Mouse (Mus musculus): ENCODE measurements around the gene Myo1e. TPM values are rescaled to one million over a fixed set of nuclear protein-coding genes. Genes with fewer than 3 reads are reported as not detected.
A peak's percentile ranks its signal among the peaks of the same experiment; 100 is the strongest.

Myo1e gene
- polyA plus RNA-seq, 1 experiment from 2014 or later, result 13.3 TPM

DNA sequence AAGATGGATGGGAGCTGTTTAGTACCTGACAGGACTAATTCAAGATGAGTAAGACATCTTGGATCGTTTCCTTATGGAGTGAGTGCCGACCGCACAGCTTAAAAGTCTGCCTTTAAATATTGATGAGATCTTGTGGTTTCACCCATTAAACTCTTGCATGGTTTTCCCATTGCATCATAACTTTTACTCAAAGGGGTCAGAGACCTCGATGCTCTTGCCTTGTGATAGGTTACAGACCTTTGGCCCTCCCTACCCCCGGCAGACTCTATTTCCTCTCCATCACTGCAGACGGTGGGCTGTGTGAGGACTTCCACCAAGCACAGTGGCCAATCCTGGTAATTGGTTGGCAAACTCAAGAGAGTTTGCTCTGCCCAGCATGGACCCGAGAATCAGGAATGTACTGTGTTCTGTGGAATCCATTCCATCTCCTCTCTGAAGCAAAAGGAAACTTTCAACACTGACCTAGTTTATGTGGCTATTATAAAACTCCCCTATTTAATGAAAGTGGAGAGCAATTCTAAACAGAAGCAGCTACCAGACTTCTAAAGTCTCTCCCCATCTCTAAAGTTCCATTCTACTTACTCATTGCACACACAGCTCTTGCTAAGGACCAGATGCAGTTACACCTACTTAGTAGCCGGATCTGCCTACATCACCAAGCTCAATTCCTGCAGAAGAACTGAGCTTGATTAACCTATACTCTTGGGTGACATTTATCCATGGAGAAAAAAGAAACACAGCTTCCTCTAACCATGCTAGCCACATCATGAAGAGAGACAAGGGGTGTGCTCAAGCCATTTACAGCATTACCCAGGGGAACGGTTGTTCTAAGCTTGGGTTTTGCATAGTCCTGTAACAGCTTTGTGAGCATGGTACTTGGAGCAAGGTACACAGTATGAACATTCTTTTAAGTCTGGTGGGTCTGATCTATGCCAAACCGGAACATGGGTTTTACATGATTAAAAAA, 25.2 kb downstream of the Myo1e start:
- Histone ChIP-seq H3K4me1 (peaks cover 5% of the 10 kb centered on the region; the same call in 1 of the 2 replicates), H3K27ac (no peak overlapping the region), H3K9me3 (no peaks in the 10 kb centered on the region), H3K4me3 (no peak overlapping the region), H3K27me3 (ENCODE audit: insufficient read depth, poor library complexity, severe bottlenecking) (no peaks in the 10 kb centered on the region), H3K36me3 (no peaks in the 10 kb centered on the region)
- DNase-seq (ENCODE audit: low spot score), result no peak
- 82% methylated on average over 10 of the region's 10 CpGs for WGBS

DNA sequence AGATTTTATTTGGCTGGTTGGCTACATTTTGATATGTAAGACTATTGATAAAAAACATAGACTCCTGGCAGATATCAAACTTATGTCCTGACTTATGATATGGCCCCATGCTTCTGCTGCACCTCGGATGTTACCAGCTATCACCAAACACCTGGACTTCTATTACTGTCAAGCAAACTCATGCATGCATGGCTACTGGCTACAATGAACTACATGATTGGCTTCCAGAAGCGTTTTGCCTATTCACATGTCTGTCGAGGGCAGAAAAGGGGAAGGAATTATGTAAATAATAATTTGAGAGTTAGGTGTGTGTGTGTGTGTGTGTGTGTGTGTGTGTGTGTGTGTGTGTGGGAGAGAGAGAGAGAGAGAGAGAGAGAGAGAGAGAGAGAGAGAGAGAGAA, 30.0 kb downstream of the Myo1e start:
- H3K27me3 ChIP-seq (ENCODE audit: insufficient read depth, poor library complexity, severe bottlenecking), result no peaks in the 10 kb centered on the region
- no peak overlapping the region for H3K27ac ChIP-seq
- WGBS, result 70% methylated on average over 3 of the region's 3 CpGs

DNA sequence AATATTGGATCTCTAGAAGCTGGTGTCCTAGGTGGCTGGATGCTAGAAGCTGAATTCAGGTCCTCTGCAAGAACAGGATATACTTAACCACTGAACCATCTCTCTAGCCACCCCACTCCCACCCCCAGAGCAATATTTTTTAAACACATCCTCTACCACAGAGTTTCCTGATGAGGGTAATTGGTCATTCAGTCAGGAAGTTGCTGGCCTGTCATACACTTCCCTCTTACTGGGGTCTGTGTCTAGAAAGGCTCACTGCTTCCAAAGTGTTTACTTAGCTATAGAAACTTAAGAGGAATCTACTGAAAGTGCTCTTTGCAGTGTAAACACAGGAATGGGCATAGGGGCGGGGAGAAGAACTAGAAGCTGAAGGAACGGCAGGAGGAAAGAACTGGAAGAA, 30.4 kb downstream of the Myo1e start:
- no peaks in the 10 kb centered on the region for H3K9me3 ChIP-seq
- no peak overlapping the region for H3K4me3 ChIP-seq
- no peak overlapping the region for H3K27ac ChIP-seq
- H3K36me3 ChIP-seq, result no peaks in the 10 kb centered on the region
- WGBS, result 27% methylated on average over 2 of the region's 2 CpGs
- H3K4me1 ChIP-seq, result peaks cover 15% of the 10 kb centered on the region
- no peak for DNase-seq (ENCODE audit: low spot score)
- H3K27me3 ChIP-seq (ENCODE audit: insufficient read depth, poor library complexity, severe bottlenecking), result no peaks in the 10 kb centered on the region

More for the DNA sequence above, 30.0 kb downstream of the Myo1e start:
- no peak for DNase-seq (ENCODE audit: low spot score)
- Histone ChIP-seq H3K4me1 (peaks cover 11% of the 10 kb centered on the region), H3K36me3 (no peaks in the 10 kb centered on the region), H3K4me3 (no peak overlapping the region), H3K9me3 (no peaks in the 10 kb centered on the region)

DNA sequence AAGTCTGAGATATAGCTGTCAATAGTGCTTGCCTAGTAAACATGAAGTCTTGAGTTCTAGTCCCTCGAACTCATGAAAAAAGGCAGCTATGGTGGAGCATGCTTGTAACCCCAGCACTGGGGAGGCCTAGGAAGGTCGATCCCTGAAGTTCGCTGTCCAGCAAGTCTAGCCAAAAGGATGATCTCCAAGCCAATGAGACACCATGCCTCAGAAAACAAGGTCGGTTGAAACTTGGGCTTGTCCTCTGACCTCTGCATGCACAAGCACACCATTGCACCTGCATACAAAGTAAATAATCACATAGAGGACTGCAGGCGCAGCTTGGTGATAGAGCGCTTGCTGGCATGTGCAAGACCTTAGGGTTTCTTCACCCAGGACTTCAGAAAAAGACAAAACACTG, 31.2 kb downstream of the Myo1e start:
- DNase-seq (ENCODE audit: low spot score), result no peak
- 82% methylated on average over 6 of the region's 6 CpGs for WGBS

DNA sequence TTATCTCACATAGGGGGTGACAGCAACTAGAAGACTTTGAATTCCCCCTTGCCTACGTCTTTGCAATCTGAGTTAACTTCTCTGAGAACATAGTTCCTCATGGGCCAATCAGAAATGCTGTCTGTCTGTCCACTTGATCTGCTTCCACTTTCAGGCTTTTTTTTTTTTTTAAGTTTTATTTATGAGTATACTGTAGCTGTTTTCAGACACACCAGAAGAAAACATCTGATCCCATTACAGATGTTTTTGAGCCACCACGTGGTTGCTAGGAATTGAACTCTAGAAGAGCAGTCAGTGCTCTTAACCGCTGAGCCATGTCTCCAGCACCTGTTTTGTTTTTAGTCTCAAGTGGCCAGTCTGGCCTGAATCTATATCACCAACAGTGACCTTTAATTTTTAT, 32.1 kb downstream of the Myo1e start:
- H3K9me3 ChIP-seq, result no peaks in the 10 kb centered on the region
- H3K27me3 ChIP-seq (ENCODE audit: insufficient read depth, poor library complexity, severe bottlenecking), result no peaks in the 10 kb centered on the region
- no peaks in the 10 kb centered on the region for H3K36me3 ChIP-seq
- DNase-seq (ENCODE audit: low spot score), result no peak
- no peak overlapping the region for H3K4me3 ChIP-seq
- no peak overlapping the region for H3K27ac ChIP-seq
- WGBS, result 72% methylated on average over 3 of the region's 3 CpGs
- peaks cover 25% of the 10 kb centered on the region for H3K4me1 ChIP-seq

More for the DNA sequence above, 31.2 kb downstream of the Myo1e start:
- Histone ChIP-seq H3K4me1 (peaks cover 23% of the 10 kb centered on the region), H3K9me3 (no peaks in the 10 kb centered on the region), H3K4me3 (no peak overlapping the region), H3K36me3 (no peaks in the 10 kb centered on the region), H3K27ac (no peak overlapping the region), H3K27me3 (ENCODE audit: insufficient read depth, poor library complexity, severe bottlenecking) (no peaks in the 10 kb centered on the region)

DNA sequence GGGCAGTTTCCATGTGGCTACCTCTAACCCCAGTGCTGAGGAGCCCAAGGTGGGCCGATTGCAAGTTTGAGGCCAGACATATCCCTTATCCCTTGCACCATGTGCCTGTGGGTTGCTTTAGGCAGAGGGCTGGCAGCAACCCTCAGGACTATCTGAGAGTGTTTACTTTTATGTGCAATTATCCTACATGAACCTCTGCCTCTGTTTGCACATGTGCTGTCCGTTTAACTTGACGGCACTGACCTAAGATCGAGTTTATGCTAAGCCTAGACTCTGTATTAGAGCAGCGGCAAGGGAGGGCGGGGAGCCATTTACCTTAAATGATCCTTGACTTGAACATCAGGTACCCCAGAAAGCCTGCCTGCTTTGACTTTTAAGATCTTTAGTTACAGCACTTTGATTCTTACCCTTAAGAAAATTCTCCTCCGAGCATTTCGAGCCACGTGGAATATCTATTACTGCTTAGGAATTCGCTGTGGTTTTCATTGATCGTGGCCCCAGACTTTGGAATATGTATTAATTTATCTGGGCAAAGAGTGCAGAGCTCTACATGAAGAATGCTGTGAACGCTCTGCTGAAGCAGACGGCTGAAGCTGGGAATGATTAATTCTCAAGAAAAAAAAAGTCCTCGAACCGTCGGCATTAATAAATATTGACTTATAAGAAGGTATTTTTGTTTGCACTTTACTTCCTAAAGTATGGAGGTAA, 33.7 kb downstream of the Myo1e start:
- peaks cover 33% of the 10 kb centered on the region for H3K4me1 ChIP-seq
- H3K4me3 ChIP-seq, result no peak overlapping the region
- no peak for DNase-seq (ENCODE audit: low spot score)
- H3K36me3 ChIP-seq, result no peaks in the 10 kb centered on the region
- H3K27ac ChIP-seq, result no peak overlapping the region; the same call in 1 of the 2 replicates
- 87% methylated on average over 16 of the region's 16 CpGs for WGBS
- H3K27me3 ChIP-seq (ENCODE audit: insufficient read depth, poor library complexity, severe bottlenecking), result no peaks in the 10 kb centered on the region
- H3K9me3 ChIP-seq, result no peaks in the 10 kb centered on the region

DNA sequence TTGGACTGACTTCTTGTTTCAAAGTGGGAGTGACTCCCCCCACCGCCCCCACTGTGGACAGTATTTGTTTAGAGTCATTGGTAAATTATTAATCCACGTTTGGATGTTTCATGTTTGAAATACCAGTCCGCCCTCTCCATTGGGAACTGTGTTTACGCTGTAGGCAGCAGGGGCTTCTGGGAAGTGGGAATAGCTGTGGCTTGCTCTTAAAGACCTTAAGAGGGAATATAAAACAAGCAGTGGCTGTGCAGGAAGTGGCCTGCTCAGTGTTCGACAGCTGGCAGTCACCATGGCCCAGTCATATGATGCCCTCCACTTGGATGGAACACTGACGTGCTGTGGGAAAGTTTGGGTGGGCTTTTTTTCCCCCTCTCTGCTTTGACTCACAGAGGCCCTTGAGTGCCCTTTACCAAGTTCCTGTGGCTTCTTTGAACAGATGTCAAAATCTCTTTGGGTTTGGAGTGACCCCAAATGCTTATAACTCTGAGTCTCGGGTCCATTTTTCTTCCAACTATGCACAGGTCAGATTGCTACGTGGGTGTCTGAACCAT, 34.3 kb downstream of the Myo1e start:
- DNase-seq (ENCODE audit: low spot score), result no peak
- Histone ChIP-seq H3K27ac (peak overlapping the region; percentile 62; the same call in 1 of the 2 replicates), H3K4me1 (peaks cover 35% of the 10 kb centered on the region), H3K36me3 (no peaks in the 10 kb centered on the region), H3K9me3 (no peaks in the 10 kb centered on the region), H3K4me3 (no peak overlapping the region), H3K27me3 (ENCODE audit: insufficient read depth, poor library complexity, severe bottlenecking) (no peaks in the 10 kb centered on the region)
- 69% methylated on average over 8 of the region's 8 CpGs for WGBS

DNA sequence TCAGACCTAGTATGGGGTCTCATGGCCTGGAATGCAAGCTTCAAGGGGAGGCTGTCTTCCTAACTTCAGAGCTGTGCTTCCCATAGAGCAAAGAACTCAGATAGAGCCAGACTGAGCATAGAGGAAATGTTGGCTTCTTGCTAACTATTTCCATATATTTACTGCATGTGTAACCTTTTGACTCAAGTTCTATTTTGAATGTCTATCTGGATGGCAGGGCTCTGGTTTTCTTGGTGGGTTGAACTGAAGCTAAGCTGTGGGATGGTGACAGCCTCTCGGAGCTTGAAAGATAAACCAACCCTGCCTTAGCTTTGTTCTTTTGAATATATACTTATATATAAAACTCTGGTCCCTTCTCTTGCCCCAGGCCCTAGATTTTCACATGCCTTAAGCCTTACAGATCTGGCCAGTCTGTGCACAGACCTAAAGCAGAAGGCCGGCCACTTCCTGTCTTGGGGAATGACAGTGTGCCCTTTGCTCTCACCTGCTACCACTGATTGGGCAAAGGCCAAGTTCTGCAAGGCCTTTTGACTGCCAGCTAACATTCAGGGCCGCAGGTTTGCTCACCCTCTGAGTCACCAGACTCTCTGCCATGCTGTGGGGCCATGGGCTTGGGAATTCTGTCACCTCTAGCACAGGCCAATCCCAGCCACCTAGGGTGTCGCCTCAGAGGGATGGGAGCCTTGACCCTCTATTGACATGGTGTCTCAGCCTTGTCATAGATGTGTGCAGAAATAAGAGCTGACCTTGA, 35.1 kb downstream of the Myo1e start:
- 69% methylated on average over 4 of the region's 4 CpGs for WGBS
- Histone ChIP-seq H3K27ac (peak overlapping the region; percentile 62), H3K27me3 (ENCODE audit: insufficient read depth, poor library complexity, severe bottlenecking) (no peaks in the 10 kb centered on the region), H3K36me3 (no peaks in the 10 kb centered on the region), H3K4me1 (peaks cover 36% of the 10 kb centered on the region), H3K9me3 (no peaks in the 10 kb centered on the region), H3K4me3 (no peak overlapping the region)
- no peak for DNase-seq (ENCODE audit: low spot score)

DNA sequence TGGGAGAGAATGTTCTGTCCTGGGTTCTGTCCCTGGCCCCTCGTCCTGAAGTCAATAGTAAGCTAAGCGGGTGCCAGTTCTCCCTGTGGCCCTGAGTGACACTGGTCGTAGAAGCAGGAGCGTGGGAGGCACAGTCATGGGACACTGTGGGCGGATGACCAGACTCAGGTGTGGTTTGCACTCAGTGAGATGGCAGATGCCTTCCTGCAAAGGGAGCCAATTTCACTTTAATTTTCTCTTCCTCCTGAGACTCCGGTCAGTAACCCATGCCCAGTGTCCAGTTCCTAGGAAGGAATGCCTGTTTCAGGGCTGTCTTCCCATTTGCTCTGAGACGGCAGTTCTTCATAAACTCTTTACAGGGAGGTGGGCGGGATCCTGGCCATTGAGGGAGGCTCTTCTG, 36.1 kb downstream of the Myo1e start:
- WGBS, result 83% methylated on average over 8 of the region's 8 CpGs
- Histone ChIP-seq H3K9me3 (no peaks in the 10 kb centered on the region), H3K4me1 (peaks cover 36% of the 10 kb centered on the region), H3K27ac (no peak overlapping the region), H3K36me3 (no peaks in the 10 kb centered on the region), H3K27me3 (ENCODE audit: insufficient read depth, poor library complexity, severe bottlenecking) (no peaks in the 10 kb centered on the region), H3K4me3 (no peak overlapping the region)
- no peak for DNase-seq (ENCODE audit: low spot score)

DNA sequence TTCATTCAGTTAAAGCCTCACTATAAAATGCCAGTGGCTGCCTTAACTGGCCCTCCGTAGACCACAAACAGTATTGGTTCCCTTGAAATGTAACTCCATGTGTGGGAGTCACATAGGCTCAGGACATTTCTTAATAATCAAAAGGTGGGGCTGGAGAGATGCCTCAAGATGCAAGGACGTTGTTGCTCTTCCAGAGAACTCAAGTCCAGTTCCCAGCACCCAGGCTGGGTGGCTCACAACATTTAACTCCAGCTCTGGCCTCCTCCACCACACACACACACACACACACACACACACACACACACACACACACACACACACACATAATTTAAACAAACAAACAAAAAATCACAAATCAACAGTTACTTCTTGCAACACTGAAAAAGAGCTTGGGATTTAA, 36.6 kb downstream of the Myo1e start:
- 93% methylated on average over 2 of the region's 2 CpGs for WGBS
- no peaks in the 10 kb centered on the region for H3K9me3 ChIP-seq
- H3K27me3 ChIP-seq (ENCODE audit: insufficient read depth, poor library complexity, severe bottlenecking), result no peaks in the 10 kb centered on the region
- no peak overlapping the region for H3K4me3 ChIP-seq
- peaks cover 37% of the 10 kb centered on the region for H3K4me1 ChIP-seq
- no peak for DNase-seq (ENCODE audit: low spot score)
- no peak overlapping the region for H3K27ac ChIP-seq
- H3K36me3 ChIP-seq, result no peaks in the 10 kb centered on the region

DNA sequence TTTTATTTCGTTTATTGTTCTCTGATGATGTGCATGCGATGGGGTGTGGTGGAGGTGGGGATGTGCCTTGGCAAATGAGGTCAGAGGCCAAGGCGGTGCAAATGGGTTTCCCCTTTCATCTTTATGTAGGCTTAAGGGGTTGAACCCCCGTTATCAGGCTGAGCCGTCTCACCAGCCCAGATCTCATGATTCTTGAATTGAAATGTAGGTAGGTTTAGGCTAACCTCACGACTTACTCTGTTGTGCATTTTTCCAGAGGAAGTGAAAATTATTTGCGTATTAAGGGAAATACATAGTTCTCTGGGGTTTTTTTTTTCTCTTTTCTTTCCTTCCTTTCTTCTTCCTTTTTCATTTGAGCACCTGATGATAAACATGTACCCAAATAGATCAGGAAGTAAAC, 37.0 kb downstream of the Myo1e start:
- WGBS, result 75% methylated on average over 7 of the region's 7 CpGs
- Histone ChIP-seq H3K4me1 (peaks cover 40% of the 10 kb centered on the region), H3K36me3 (no peaks in the 10 kb centered on the region), H3K4me3 (no peak overlapping the region), H3K9me3 (no peaks in the 10 kb centered on the region), H3K27ac (no peak overlapping the region), H3K27me3 (ENCODE audit: insufficient read depth, poor library complexity, severe bottlenecking) (no peaks in the 10 kb centered on the region)
- no peak for DNase-seq (ENCODE audit: low spot score)

DNA sequence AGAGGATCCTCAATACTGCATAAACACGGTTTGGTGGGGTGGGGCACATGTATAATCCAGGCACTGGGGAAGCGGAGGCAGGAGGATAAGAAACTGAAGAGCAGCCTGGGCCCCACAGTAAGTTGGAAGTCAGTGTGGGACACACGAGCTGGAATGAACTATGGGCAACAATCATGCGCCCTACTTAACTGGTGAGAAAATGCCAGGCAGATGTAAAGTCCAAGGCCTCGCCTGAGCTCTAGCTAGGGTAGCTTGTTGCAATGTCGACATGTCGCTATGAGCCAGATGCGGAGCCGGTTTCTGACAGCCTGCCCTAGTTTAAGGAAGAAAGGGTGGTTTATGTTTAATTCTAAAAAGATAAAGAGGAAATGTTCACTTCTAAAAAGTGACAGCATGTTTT, 37.9 kb downstream of the Myo1e start:
- H3K4me1 ChIP-seq, result peaks cover 47% of the 10 kb centered on the region

More for the DNA sequence above, 37.9 kb downstream of the Myo1e start:
- Histone ChIP-seq H3K9me3 (no peaks in the 10 kb centered on the region), H3K27me3 (ENCODE audit: insufficient read depth, poor library complexity, severe bottlenecking) (no peaks in the 10 kb centered on the region), H3K4me3 (no peak overlapping the region), H3K27ac (no peak overlapping the region), H3K36me3 (no peaks in the 10 kb centered on the region)
- DNase-seq (ENCODE audit: low spot score), result no peak
- 87% methylated on average over 9 of the region's 9 CpGs for WGBS
